In the genomic region with DNA sequence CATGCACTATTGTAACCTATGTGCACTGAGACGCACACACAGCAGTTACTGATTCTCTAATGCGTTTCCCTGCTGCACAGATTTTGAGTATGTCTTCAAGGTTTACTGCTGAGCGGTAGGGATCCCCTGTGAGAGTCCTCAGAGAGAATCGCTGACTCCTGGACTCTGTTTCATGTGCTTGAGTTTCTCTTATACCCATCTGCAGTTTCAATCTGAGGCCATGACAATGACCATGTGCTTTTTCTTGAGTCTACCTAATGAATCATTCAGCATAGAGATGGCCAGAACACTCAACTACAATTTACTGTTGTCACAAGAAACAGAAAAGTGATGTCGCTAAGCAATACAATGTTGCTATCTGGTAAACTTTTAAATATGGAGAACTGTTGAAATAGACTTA, we compare ENCODE assay signal across 21 mouse cellular contexts.
A peak's percentile ranks its signal among the peaks of the same experiment; 100 is the strongest.
DNase-seq lines count a peak whose midpoint lies in the region; ATAC-seq and TF ChIP-seq lines count a peak whose summit lies in the region.
"Had no signal": no experiment of that assay in that cellular context is flagged by ENCODE, and none has a peak within 500 bp of the region (broad histone marks: within the 10 kb centered on the region; RNA-seq: fewer than 3 reads in every experiment).

No protein-coding gene starts in this region.

- H3K9ac ChIP-seq in heart, embryonic 13.5 days = no peak overlapping the region
- H3K9ac ChIP-seq in limb, embryonic 12.5 days (replicated peaks) = no peak overlapping the region
- no peak overlapping the region for H3K9ac ChIP-seq in stomach, embryonic 14.5 days (replicated peaks; ENCODE audit: low read depth, low read length)
- no peak overlapping the region for H3K9ac ChIP-seq in stomach, postnatal 0 days (ENCODE audit: low read length)
- H3K9ac ChIP-seq in kidney, embryonic 15.5 days = no peak overlapping the region
- H3K9ac ChIP-seq: forebrain, embryonic 12.5 days; hindbrain, embryonic 15.5 days; intestine, embryonic 15.5 days; liver, embryonic 13.5 days; midbrain, embryonic 15.5 days had no signal

- peak overlapping the region; percentile 73 for H3K27ac ChIP-seq in heart, embryonic 13.5 days (replicated peaks)
- 0 out of 2 replicates have a peak overlapping the region, but pooled peaks have one; percentile 8 for H3K27ac ChIP-seq in limb, embryonic 12.5 days
- no peak overlapping the region for H3K27ac ChIP-seq in limb, embryonic 10.5 days
- peak overlapping the region; percentile 3; the same call in 1 of the 2 replicates for H3K27ac ChIP-seq in stomach, embryonic 14.5 days (ENCODE audit: low read length)
- H3K27ac ChIP-seq in stomach, postnatal 0 days (replicated peaks) = no peak overlapping the region
- H3K27ac ChIP-seq in kidney, embryonic 15.5 days = no peak overlapping the region
- H3K27ac ChIP-seq: forebrain, embryonic 12.5 days; hindbrain, embryonic 15.5 days; intestine, embryonic 15.5 days; layer of hippocampus, adult 2 months; liver, embryonic 13.5 days; midbrain, embryonic 15.5 days had no signal

- no peak for DNase-seq in heart, postnatal 14 days
- no peak for DNase-seq in limb, embryonic 10.5 days (ENCODE audit: low spot score)
- no peak for DNase-seq in stomach, postnatal 0 days (ENCODE audit: low spot score)
- DNase-seq: adrenal gland, postnatal 10 days; cerebellum, adult 18-20 months; cerebellum, postnatal 14 days; kidney, adult 9 months; kidney, postnatal 25 days; liver, embryonic 13.5 days; thymus, postnatal 25 days had no signal

- ATAC-seq in heart, embryonic 13.5 days (ENCODE audit: extremely low read depth, insufficient number of reproducible peaks, low FRiP score, low TSS enrichment) = no peak
- ATAC-seq in limb, embryonic 12.5 days (ENCODE audit: insufficient number of reproducible peaks, insufficient read depth, low FRiP score, low TSS enrichment, low read depth) = no peak
- no peak for ATAC-seq in stomach, embryonic 14.5 days (ENCODE audit: insufficient number of reproducible peaks, insufficient read depth, low FRiP score, low read depth)
- ATAC-seq in stomach, postnatal 0 days (ENCODE audit: low FRiP score, low TSS enrichment) = no peak
- ATAC-seq in kidney, embryonic 15.5 days (replicated peaks; ENCODE audit: low FRiP score) = no peak
- ATAC-seq: intestine, embryonic 15.5 days; midbrain, embryonic 15.5 days had no signal

- H3K27me3 ChIP-seq in heart, embryonic 13.5 days (replicated peaks) = no peaks in the 10 kb centered on the region
- H3K27me3 ChIP-seq in limb, embryonic 12.5 days = no peaks in the 10 kb centered on the region
- H3K27me3 ChIP-seq in limb, embryonic 10.5 days (ENCODE audit: low read depth, poor library complexity, severe bottlenecking) = no peaks in the 10 kb centered on the region
- no peaks in the 10 kb centered on the region for H3K27me3 ChIP-seq in stomach, embryonic 14.5 days (ENCODE audit: control insufficient read depth, insufficient read depth, low read length)
- no peaks in the 10 kb centered on the region for H3K27me3 ChIP-seq in stomach, postnatal 0 days (ENCODE audit: control insufficient read depth, insufficient read depth, low read length)
- H3K27me3 ChIP-seq in myocyte (ENCODE audit: control insufficient read depth, insufficient read depth, insufficient read length) = no peaks in the 10 kb centered on the region
- no peaks in the 10 kb centered on the region for H3K27me3 ChIP-seq in kidney, embryonic 15.5 days
- H3K27me3 ChIP-seq: forebrain, embryonic 12.5 days; hindbrain, embryonic 15.5 days; intestine, embryonic 15.5 days; liver, embryonic 13.5 days; midbrain, embryonic 15.5 days had no signal

- intact Hi-C loops in heart, postnatal 14 days (cut with DNase I) = no loop called here

- no peak for TF ChIP-seq EP300 in stomach, postnatal 0 days (optimal IDR thresholded peaks at IDR 0.05)

- 0 out of 2 replicates have a peak overlapping the region, but pooled peaks have one; percentile 17 for H3K4me2 ChIP-seq in heart, embryonic 13.5 days
- H3K4me2 ChIP-seq in limb, embryonic 12.5 days = no peak overlapping the region
- no peak overlapping the region for H3K4me2 ChIP-seq in stomach, embryonic 14.5 days (replicated peaks; ENCODE audit: low read depth, low read length)
- H3K4me2 ChIP-seq in stomach, postnatal 0 days (replicated peaks; ENCODE audit: low read depth) = no peak overlapping the region
- H3K4me2 ChIP-seq in myocyte (ENCODE audit: low read depth) = peak overlapping the region; percentile 26
- H3K4me2 ChIP-seq in kidney, embryonic 15.5 days = no peak overlapping the region
- H3K4me2 ChIP-seq: forebrain, embryonic 12.5 days; hindbrain, embryonic 15.5 days; intestine, embryonic 15.5 days; liver, embryonic 13.5 days; midbrain, embryonic 15.5 days had no signal

- no peaks in the 10 kb centered on the region for H3K9me3 ChIP-seq in heart, embryonic 13.5 days
- H3K9me3 ChIP-seq in limb, embryonic 12.5 days = peaks cover 3% of the 10 kb centered on the region; the same call in 1 of the 2 replicates
- H3K9me3 ChIP-seq in limb, embryonic 10.5 days (replicated peaks) = no peaks in the 10 kb centered on the region
- H3K9me3 ChIP-seq in stomach, embryonic 14.5 days (ENCODE audit: control insufficient read depth, low read depth, low read length) = no peaks in the 10 kb centered on the region
- no peaks in the 10 kb centered on the region for H3K9me3 ChIP-seq in stomach, postnatal 0 days (ENCODE audit: control insufficient read depth, low read length)
- no peaks in the 10 kb centered on the region for H3K9me3 ChIP-seq in kidney, embryonic 15.5 days (replicated peaks)
- H3K9me3 ChIP-seq: hindbrain, embryonic 15.5 days; intestine, embryonic 15.5 days; liver, embryonic 13.5 days; midbrain, embryonic 15.5 days had no signal

- no peaks in the 10 kb centered on the region for H3K36me3 ChIP-seq in heart, embryonic 13.5 days
- no peaks in the 10 kb centered on the region for H3K36me3 ChIP-seq in limb, embryonic 12.5 days
- H3K36me3 ChIP-seq in limb, embryonic 10.5 days = no peaks in the 10 kb centered on the region
- H3K36me3 ChIP-seq in stomach, embryonic 14.5 days (ENCODE audit: control insufficient read depth, insufficient read depth, low read length) = no peaks in the 10 kb centered on the region
- no peaks in the 10 kb centered on the region for H3K36me3 ChIP-seq in stomach, postnatal 0 days (ENCODE audit: control insufficient read depth, insufficient read depth, low read length)
- no peaks in the 10 kb centered on the region for H3K36me3 ChIP-seq in myocyte (ENCODE audit: control insufficient read depth, insufficient read depth)
- H3K36me3 ChIP-seq in kidney, embryonic 15.5 days = no peaks in the 10 kb centered on the region
- H3K36me3 ChIP-seq: forebrain, embryonic 12.5 days; hindbrain, embryonic 15.5 days; intestine, embryonic 15.5 days; liver, embryonic 13.5 days; midbrain, embryonic 15.5 days had no signal

- H3K4me3 ChIP-seq in heart, embryonic 13.5 days = no peak overlapping the region
- H3K4me3 ChIP-seq in limb, embryonic 12.5 days (replicated peaks) = no peak overlapping the region
- H3K4me3 ChIP-seq in limb, embryonic 10.5 days = no peak overlapping the region
- H3K4me3 ChIP-seq in stomach, embryonic 14.5 days (ENCODE audit: low read depth, low read length) = no peak overlapping the region
- H3K4me3 ChIP-seq in stomach, postnatal 0 days (ENCODE audit: low read depth, low read length) = no peak overlapping the region
- H3K4me3 ChIP-seq in myocyte = no peak overlapping the region
- H3K4me3 ChIP-seq in kidney, embryonic 15.5 days (replicated peaks) = no peak overlapping the region
- H3K4me3 ChIP-seq: erythroblast, embryonic 14.5 days; forebrain, embryonic 12.5 days; hindbrain, embryonic 15.5 days; intestine, embryonic 15.5 days; layer of hippocampus, adult 2 months; liver, embryonic 13.5 days; midbrain, embryonic 15.5 days had no signal

- H3K79me2 ChIP-seq in myocyte (ENCODE audit: control insufficient read depth, insufficient read depth) = no peaks in the 10 kb centered on the region

- no peak overlapping the region for H3ac ChIP-seq in myocyte (ENCODE audit: control insufficient read depth, insufficient read length)

- TF ChIP-seq POLR2A in myocyte (IDR thresholded peaks at IDR 0.05; ENCODE audit: insufficient read length, low read depth) = no peak

- no peak for TF ChIP-seq CTCF in stomach, postnatal 0 days (IDR thresholded peaks at IDR 0.05; ENCODE audit: low read depth)

- 74% methylated on average over 5 of the region's 5 CpGs for WGBS in heart, embryonic 13.5 days
- 87% methylated on average over 5 of the region's 5 CpGs for WGBS in limb, embryonic 12.5 days
- 90% methylated on average over 5 of the region's 5 CpGs for WGBS in limb, embryonic 10.5 days
- 77% methylated on average over 5 of the region's 5 CpGs for WGBS in stomach, embryonic 14.5 days
- 70% methylated on average over 5 of the region's 5 CpGs for WGBS in stomach, postnatal 0 days
- 75% methylated on average over 5 of the region's 5 CpGs for WGBS in kidney, embryonic 15.5 days

- H3K4me1 ChIP-seq in heart, embryonic 13.5 days = peaks cover 20% of the 10 kb centered on the region
- peaks cover 2% of the 10 kb centered on the region; the same call in 1 of the 2 replicates for H3K4me1 ChIP-seq in limb, embryonic 12.5 days (replicated peaks)
- peaks cover 7% of the 10 kb centered on the region; the same call in 1 of the 2 replicates for H3K4me1 ChIP-seq in limb, embryonic 10.5 days
- peaks cover 4% of the 10 kb centered on the region; the same call in 1 of the 2 replicates for H3K4me1 ChIP-seq in stomach, embryonic 14.5 days (ENCODE audit: control insufficient read depth, insufficient read depth, low read length)
- H3K4me1 ChIP-seq in stomach, postnatal 0 days (replicated peaks; ENCODE audit: control insufficient read depth, insufficient read depth) = 0 out of 2 replicates have a peak, but pooled peaks cover 2% of the 10 kb centered on the region
- peaks cover 4% of the 10 kb centered on the region; the same call in 1 of the 2 replicates for H3K4me1 ChIP-seq in kidney, embryonic 15.5 days
- H3K4me1 ChIP-seq: forebrain, embryonic 12.5 days; hindbrain, embryonic 15.5 days; liver, embryonic 13.5 days; midbrain, embryonic 15.5 days had no signal

TF ChIP-seq in myocyte, 11 proteins besides CTCF, POLR2A, EP300 and RAD21 (continues in another document):
- no peak for TF ChIP-seq REST (IDR thresholded peaks at IDR 0.05; ENCODE audit: insufficient read depth, insufficient read length)
- TF ChIP-seq TCF12 (IDR thresholded peaks at IDR 0.05; ENCODE audit: insufficient read depth, poor library complexity, severe bottlenecking) = no peak
- no peak for TF ChIP-seq MAX (IDR thresholded peaks at IDR 0.05; ENCODE audit: low read depth)
- TF ChIP-seq USF1 (IDR thresholded peaks at IDR 0.05; ENCODE audit: low read depth) = no peak
- TF ChIP-seq MYOG (IDR thresholded peaks at IDR 0.05; ENCODE audit: control insufficient read depth in 1 of 3, insufficient read depth in 1 of 3, insufficient read length in 2 of 3, low read depth in 2 of 3) = no peak
- no peak for TF ChIP-seq CEBPB (IDR thresholded peaks at IDR 0.05; ENCODE audit: insufficient read depth, poor library complexity, severe bottlenecking)
- TF ChIP-seq SRF (IDR thresholded peaks at IDR 0.05; ENCODE audit: control insufficient read depth, insufficient read length, low read depth) = no peak
- no peak for TF ChIP-seq MYOD1 (IDR thresholded peaks at IDR 0.05; ENCODE audit: control insufficient read depth in 1 of 3, insufficient read length in 2 of 3, low read depth in 2 of 3)
- no peak for TF ChIP-seq POLR2AphosphoS2 (IDR thresholded peaks at IDR 0.05; ENCODE audit: insufficient read length, low read depth)
- no peak for TF ChIP-seq E2F4 (IDR thresholded peaks at IDR 0.05; ENCODE audit: insufficient read depth)

Comparison
In these comparisons a context has a peak if more than half of its experiments do, and no peak if none do; other contexts are left out.
1. H3K27ac ChIP-seq: peak in heart, embryonic 13.5 days (single experiment), limb, embryonic 12.5 days (single experiment) and stomach, embryonic 14.5 days (single experiment); none in limb, embryonic 10.5 days (single experiment), stomach, postnatal 0 days (single experiment) and kidney, embryonic 15.5 days (single experiment).
2. H3K4me2 ChIP-seq: peak in heart, embryonic 13.5 days (single experiment) and myocyte (single experiment); none in limb, embryonic 12.5 days (single experiment), stomach, embryonic 14.5 days (single experiment), stomach, postnatal 0 days (single experiment) and kidney, embryonic 15.5 days (single experiment).